Mouse (Mus musculus) lung, postnatal 10 days (tissue): ENCODE data around the gene Plxdc1.

Experiments used
- DNase-seq: peaks from one replicate; pipeline ENCODE4 v3.0.0; 2021

Plxdc1 gene

DNA sequence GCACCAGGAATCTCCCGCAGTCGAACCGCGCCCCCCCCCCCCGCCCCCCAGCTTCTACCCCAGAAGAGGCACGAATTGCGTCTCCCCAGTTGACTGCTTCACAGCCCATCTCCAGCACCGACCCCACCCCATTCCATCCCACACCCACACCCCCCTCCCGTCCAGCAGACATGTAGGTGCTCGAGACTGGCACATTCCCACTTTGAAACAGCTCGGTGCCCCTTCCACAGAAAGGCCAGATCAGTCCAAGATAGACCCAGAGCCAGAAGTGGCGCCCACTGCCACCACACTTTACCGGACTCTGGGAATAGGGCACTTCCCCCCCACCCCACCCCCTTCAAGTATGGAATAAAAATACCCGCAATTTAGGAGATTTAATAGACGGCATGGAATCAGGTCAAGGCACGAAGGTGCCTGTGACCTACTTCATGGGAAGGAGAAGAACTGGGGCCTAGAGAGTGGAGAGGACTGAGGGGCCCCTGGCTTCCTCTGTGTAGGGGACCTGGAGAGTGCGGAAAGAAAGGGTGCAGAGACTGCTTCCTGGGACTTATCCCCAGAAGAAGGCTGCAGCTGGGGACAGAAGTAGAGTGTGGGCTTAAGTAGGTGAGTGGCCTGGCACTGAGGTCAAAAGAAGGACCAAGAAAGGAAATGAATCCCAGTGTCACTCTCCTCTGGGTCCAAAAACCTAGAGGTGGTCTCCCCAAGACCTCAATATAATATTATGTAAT is 658 bp upstream of the Plxdc1 start:
- DNase-seq, result no peak

DNA sequence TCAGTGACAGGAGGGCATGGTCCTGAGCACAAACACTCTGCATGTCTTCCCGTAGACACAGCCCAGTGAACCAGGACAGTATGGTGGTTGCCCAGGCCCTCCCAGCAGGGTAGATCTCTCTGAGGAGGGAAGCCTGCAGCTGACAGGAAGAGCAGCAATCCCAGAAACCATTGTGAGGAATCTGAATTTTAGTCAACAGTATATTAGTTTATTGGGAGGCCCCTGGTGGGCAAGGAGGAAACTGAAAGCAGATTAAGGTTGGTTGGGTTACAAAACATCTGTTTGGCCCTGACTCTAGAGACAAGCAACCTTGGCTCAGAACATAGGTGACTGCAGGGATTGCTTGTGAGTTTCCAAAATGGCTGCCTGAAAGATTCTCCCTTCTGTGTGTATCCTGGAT is 2.3 kb downstream of the Plxdc1 start:
- no peak for DNase-seq

DNA sequence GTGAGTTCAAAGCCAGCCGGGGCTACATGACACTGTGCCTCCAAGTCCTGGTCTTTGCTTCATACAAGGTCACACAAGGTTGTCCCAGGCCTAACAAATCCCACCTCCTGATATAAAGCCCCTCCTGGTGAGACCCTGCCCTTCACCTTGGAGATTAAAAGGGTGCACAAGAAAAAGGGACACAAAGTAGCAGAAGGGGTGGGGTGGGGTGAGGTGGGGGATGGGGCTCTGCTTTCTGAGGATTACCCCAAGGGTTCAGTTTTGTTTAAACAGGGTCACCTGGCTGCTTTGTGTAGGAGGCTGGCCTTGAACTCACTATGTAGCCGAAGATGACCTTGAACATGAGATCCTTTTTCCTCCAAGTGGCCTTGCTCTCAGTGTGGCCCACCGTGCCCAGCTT is 2.7 kb downstream of the Plxdc1 start:
- no peak for DNase-seq

DNA sequence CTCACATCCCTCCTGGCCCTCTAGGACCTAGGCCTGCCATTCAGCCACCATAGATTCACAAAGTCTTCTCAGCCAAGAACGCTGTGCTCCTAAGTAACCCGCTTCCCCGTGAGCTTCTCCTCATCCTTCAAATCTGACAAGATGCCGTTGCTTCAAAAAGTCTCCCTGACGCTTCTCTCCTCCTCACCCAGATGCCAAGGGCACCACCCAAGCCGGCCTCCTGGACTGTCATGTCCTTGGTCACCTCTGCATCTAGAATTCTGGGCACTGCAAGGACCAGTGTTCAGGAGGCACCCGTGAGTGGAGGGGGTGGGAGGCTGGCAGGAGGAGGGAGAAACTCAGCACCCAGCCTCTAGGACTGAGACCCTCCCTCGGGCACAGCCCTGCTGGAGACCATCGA is 3.5 kb downstream of the Plxdc1 start:
- no peak for DNase-seq

DNA sequence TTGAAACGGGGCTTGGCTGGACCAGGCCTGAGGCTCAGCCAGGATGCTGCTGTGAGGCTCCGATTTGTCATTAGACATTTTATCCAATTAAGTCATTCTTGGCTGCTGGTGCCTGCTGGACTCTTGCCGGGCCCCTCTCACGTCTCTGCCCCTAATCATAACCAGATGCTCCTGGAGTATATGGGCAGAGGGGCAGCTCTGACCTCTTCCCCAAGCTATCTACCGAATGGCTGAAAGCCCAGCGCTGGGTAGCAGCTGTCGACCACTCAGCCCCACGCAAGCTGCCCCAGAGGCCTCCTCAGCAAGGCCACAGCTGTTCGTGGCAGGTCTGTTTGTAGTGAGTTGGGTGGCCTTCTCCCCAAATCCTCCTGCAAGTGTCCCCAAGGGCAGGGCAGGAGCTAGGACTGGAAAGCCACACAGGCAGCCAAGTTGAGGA is 5.7 kb downstream of the Plxdc1 start:
- no peak for DNase-seq

DNA sequence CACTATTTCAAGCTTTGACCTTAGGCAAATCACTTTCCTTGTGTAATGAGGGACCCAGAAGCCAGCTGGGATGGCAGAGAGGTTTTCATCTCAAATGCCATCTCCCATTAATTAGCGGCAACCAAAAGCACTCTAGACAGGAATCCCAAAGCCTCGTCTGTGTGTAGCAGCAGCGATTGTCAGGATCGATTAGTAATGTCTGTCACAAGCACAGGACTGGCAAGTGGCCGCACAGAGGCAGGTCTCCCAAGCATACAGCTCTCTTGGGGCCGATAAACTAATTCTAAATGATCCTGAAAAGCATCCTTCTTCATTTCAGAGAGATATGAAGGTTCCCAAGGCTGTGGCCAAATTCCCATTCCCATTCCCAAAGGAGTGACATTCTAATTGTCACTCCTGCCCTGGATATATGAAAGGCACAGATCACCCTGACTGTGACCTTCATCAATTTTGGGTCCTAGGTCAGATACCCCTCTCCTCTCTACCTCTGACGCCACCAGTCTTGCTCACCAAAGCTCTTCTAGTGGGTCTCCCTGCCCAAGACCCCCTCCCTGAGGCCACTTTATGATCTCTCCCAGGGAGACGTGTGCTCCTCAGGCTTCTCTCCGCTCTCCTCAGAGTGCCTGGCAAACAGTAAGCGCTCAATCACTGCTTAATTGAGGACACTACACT is 6.3 kb downstream of the Plxdc1 start:
- DNase-seq, result no peak

DNA sequence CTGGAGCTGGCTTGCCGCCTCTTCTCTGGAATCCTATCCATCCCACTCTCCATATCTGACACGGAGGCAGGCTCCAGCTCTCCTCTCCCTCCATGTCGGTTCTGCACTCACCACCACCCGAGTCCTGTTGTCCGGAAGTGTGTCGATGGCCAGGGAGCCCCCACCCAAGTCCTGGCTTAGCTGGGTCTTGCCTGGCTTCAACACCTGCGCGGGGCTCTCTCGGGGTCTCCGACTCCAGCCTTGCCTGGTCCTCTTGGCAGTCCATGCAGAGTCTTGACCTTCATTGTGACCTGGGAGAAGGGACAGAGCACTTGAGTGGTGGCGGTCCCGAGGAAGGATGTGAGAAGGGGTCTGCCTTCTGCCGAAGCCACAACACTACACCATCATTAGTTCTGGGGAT is 7.9 kb downstream of the Plxdc1 start:
- no peak for DNase-seq

DNA sequence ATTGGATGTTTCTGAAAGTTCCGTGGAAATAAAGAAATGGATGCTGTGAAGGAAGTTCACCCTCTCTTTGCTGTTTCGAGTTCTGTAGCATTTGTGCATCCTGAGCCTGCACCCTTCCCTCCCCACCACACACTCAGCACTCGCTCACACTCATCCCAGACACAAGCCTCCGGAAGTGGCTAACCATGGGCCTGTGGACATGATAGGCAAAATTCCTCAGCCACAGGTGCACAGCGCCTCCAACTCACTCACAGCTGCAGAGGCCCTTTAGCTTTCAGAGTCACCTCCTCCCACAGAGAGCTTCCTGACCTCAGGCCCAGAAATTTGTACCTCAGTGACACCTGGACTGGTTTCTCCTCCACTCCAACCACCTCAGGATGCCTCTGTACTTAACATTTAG is 8.4 kb downstream of the Plxdc1 start:
- no peak for DNase-seq

DNA sequence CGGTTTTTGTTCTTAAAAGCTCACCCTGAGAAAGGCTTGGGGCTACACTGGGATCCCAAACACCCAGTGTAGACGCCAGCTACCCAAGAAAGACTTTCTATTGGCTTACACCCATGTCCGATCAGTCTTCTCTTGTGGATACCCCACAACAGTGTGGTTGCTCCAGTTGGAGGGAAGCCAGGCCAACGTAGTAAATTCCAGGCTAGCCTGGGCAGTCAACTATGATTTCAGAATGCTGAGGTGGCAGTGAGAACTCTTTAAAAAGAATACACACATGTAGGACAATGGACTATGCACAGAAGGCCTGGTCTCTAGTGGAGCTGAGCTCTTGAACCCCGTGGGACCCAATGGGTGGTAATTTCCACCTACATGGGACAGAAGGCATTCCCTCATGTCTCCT is 11.5 kb downstream of the Plxdc1 start:
- DNase-seq, result no peak

DNA sequence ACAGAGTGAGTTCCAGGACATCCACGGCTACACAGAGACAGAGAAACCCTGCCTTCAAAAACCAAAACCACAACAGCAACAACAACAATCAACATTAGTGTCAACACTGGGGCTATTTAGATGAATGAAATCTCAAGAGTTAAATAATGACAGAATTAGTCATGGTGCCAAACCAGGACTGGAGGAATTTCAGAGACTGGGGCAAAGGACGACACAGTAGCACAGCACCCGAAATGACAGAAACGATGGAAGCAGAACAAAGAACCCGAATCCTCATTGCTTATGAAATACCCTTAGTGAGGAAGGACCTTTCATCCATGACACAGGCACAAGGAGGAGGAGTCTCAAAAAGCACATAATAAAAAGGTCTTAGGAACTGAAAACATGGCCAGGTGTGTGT is 12.1 kb downstream of the Plxdc1 start:
- DNase-seq, result no peak

DNA sequence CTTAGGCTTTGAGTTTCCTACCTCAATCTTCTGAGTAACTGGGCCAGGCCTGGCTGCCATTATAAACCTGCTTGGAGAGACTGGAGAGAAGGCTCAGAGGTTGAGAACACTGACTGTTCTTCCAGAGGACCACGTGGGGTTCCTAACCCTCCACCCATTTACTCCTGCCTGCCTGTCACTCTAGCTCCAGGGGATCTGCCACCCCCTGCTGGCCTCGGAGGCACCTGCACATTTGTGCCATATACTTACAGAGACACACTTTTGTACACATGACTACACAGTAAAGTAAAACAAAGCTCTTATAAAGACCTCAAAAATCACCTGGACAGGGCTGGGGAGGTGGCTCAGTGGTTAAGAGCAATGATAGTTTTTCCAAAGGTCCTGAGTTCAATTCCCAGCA is 13.8 kb downstream of the Plxdc1 start:
- no peak for DNase-seq

DNA sequence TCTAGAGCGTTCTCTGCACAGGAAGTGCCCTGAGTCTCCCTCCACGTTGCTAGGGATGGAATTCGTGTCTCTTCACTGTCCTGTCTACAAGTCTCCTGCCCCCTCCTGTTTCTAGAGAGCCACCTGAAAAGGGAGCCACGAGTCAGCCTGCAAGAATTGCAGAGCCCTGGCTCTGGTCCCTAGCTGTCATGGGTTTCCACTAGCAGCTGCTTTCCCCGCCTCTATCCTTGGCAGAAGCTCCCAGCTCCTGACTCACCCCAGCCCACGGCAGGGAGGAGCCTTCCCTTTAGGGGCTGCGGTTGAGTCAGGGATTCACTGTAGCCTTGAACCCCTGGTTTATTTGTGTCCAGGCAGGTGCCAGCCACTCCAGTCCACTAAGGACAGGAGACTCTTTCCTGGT is 15.0 kb downstream of the Plxdc1 start:
- peak; percentile 89 for DNase-seq

DNA sequence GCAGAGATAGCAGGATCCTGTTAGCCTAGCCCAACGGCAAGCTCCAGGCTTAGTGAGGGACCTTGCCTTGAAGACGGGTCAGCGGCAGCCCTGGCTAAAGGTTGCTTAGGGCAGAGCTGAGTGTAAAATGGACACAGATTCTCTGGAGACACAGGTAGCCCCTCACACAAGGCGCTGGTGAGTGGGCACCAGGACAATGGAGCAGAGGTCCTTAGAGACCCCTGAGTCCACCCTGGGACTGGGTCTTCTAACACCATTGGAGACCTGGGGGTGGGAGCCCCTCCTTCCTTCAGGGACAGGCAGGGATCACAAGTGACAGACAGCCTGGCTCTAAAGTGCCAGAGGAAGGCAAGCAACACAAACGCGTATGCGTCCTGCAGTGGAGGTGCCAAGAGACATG is 15.5 kb downstream of the Plxdc1 start:
- DNase-seq, result no peak

DNA sequence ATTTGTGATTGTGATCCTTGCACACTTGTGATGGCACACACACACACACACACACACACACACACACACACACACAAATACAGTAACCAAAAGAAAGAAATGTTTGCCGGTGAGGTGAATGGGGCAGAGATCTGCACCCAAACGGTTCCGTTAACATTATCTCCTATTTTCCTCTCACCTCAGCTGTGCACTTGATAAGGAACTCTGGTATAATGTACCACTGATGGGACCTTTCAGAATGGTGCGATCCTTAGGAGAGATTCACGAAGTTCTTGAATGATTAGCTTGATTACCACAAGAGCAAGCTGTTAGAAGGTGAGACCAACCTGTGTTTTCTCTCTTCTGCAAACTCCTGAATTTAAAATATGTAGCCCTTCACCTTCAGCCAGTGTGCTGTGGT is 17.9 kb downstream of the Plxdc1 start:
- no peak for DNase-seq

DNA sequence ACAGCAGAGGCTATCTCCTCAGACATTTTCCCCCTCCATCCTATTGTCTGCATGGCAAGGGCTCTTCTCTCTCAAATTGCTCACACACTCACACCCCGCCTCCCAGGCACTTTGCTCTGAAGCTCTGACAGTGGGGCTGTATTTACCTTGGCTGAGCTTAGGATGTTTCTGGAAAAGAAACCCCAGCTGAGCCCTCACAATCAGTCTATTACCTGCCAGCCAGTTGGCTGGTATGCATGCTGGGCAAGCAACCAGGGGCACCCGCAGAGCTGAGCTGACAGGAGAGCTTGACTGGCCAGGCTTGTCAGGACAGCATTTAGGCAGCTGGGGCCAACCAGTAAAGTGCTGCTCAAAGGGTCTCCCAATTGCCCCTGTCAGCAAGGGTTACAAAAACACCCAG is 19.1 kb downstream of the Plxdc1 start:
- no peak for DNase-seq

DNA sequence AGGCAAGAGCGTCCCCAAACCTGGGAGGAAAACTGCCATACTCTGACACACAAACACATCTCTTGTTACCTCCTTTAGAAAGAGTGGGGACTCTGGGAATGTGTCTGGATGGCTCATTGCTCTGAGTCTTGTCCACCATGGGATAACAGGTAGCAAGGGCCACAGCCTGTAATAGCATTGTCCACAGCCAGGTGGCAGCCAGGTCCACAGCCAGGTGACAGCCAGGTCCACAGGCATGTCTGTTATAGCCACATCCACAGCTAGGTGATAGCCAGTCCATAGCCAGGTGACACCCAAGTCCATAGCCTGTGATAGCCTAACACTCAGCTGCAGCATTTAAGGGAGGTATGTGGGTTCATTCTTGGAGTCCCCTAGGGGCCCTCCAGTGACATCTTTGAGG is 25.3 kb downstream of the Plxdc1 start:
- DNase-seq, result no peak

DNA sequence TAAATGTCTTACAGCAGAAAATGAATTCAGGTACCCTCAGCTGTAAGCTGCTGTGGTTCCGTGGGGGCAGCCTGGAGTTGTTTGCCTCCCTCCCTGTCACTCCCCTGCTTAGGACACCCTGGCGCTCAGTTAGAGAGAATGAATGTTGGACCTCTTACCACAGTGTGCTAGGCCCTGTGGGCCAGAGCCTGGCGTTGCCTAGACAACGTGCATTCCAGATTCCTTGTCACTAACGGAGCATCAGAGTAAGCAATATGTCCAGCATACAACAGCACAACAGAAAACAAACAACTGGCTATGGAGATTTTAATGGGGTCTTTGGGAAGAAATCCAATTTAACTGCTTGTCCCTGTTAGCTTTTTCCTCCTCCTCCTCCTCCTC is 27.0 kb downstream of the Plxdc1 start:
- no peak for DNase-seq

DNA sequence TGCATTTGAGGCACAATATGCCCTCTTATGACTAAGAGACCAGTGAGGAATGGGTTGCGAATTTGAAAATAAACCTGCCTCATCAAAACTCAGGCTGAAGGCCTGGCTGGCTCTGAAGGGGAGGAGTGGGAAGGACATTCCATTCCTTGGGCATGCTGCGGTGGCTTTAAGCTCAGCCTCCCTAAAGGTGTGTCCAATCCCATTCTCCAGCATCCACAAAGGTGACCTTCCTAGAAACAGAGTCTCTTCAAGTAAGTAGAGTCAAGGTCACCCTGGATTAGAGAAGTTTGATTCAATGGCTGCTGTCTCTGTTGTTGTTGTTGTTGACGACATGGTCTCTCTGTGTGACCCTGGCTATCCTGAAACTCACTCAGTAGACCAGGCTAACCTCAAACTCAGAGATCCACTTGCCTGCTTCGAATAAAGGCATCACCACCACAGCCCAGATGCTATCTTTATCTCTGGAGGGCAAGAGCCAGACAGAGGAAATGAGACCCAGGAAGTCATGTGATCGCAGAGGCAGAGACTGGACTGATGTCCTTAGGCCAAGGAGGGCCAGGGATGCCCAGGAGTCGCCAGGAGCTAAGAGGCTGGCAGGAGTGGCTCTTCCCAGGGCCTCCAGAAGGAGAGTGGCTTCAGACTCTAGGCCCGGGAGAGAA is 27.5 kb downstream of the Plxdc1 start:
- no peak for DNase-seq

DNA sequence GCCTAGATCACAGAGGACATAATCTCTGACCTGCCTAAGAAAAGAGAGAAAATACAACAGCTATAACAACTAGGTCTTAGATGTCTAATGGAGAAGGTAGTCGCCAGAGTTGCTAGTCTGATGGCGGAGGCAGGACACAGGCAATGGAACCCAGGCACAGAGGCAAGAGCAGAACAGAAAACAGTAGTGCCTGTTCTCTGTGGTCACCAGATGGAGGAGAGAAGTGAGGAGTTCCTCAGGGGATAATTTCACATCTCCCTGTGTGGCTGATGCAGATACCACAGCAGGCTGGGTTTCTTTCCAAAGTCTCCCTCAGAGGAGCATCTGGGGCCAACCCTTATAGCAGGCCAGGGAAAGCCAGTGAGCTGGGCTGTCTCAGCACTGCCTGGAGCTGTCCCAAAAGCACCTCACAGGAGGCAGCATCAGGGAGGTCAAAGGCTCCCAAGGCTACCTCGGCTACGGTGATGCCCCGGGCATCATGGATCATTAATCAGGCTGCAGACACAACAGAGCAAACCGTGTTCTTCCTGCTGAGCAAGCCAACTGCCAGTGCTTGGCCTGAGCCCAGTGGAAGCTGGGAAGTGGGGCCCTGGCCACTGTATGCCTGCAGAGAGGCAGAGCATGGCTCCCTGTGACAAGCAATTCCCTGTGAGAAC is 29.2 kb downstream of the Plxdc1 start:
- DNase-seq, result no peak

DNA sequence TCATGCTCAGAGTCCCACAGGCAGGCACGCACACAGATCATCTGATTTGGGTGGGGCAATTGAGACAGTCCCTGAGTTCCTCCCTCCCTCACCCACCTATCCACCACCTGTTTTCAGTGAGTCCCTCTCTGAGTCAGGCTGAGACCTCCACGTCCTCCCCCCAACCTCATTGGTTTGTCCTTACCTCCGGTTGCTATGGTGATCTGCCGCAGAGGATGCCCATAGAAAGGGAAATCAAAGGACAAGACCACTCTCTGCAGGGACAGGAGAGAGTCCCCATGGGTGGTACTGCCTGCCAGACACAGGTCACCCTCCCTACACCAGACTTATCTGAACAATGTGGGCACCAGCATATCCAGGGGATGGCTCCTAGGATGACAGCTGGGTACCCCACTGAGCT is 30.3 kb downstream of the Plxdc1 start:
- no peak for DNase-seq

DNA sequence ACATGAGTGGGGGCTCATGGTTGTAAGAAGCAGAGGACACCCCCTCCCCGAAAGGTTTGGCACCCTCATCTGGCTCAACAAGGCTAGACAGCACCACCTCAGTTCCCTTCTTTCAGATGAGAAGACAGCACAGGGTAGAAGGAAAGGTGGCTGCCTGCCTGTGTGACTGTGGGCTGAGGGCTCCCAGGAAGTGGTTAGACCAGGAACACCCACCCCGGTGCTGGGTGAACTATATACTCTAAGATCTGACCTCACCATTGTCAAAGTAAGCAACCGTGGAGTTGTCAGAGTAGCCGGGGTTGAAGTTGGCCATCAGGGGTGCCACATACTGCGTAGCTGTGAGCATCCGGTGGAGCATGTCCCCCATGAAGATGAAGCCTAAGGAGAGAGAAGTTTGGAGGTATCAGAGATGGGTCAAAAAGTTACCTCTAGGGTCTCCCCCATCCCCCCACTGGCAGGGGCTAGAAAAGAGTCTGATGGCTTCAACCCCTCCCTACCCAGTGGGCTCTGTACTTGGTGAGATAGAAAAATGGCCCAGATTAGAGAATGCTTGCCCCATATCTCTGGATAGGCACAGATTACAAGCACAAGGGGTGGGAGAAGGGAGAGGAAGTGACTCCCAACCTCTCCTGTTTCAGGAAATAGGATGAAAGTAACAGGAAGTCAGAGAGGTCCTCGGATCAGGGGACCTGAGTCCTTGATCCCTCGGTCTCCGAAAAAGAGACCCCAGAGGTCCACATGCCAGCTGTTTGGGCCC is 30.9 kb downstream of the Plxdc1 start:
- no peak for DNase-seq

DNA sequence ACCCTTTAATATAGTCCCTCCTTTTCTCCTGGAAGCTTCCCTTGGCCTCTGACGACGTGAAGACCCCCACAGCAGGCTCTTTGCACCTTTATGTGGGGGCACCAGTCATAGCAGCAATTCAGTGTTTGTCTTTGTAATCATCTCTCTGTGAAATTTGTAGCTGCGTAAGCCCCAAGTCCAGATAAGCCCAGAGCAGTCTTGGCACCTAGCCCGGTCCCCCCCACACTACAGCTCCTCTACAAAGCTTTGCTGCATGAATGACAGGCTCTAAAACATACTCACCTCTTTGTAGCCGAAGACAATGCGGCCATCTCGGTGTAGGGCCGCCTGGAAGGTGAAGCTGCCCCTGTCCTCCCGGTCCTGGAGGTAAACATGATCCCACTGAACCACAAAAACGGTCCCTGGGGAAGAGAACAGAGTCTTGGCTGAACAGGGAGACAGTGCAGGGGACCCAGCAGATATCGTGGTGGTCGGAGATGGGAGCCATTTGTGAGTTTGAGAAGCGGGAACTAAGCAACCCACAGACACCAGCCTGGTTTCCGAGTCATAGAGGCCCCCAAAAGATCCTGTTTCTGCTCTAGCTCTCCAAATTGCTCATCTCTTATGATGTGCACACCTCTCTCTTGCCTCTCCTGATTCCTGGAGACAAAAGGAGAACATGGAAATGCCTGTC is 31.6 kb downstream of the Plxdc1 start:
- DNase-seq, result no peak

DNA sequence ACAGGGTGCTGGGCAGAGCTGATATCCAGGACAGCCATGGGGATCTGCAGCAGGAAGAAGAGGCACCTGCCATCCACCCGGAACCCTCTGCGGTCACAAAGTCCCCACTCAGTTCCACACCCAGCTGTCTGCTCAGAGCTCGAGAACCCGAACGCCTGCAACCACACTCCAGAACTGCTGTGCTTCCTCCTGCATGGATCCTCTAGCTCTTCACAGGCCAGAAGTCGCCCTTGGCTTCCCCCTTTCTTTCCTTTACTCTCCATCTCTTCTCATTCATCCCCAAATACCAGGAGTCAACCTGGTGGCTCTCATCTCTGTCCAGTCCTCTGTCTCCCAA is 32.3 kb downstream of the Plxdc1 start:
- no peak for DNase-seq
